Mouse (Mus musculus) small intestine, adult 2 months (tissue): Measurements from ENCODE around the gene Pax8.

Source experiments
- CTCF ChIP-seq: fragments of 200-500 bp; IDR thresholded peaks from 2 replicates; pipeline ENCODE4 v1.5.1; 2012; ENCODE audit warnings: low read depth, mild to moderate bottlenecking, control low read depth, inconsistent platforms, low read length, moderate library complexity, mixed read lengths; ENCODE audit not compliant: insufficient replicate concordance, insufficient read length; ENCODE audit errors: extremely low read depth
- POLR2A ChIP-seq: fragments of 200-500 bp; IDR thresholded peaks from 2 replicates; pipeline ENCODE4 v1.6.1; 2012; ENCODE audit warnings: low read depth, mild to moderate bottlenecking, control low read depth, inconsistent platforms, low read length, moderate library complexity

DNA sequence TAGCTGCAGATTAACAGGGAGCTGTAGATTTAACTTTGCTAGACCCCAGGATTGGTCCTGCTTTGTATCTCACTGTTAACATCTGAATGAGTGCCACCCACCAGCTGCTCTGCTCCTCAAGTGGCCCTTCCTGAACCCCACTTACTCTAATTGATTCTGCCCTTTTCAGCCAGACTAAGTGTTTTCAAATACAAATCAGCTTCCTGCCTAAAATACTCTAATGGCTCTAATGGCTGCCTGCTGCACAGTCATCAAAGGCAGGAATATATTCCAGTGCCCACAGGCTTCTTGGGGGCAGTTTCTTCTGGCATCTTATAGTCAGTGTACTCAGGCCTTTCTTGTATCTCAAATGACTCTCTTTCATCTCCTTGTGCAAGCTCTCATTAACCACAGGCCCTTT lies 33.5 kb downstream of the Pax8 start:
- no peak for TF ChIP-seq CTCF
- no peak for TF ChIP-seq POLR2A
